Mouse (Mus musculus): ENCODE results near the gene Fkbp6. TPM values are rescaled to one million over a fixed set of nuclear protein-coding genes. Genes with fewer than 3 reads are reported as not detected.

The Fkbp6 gene
- polyA plus RNA-seq, 1 experiment from 2014 or later = 0.11 TPM

DNA sequence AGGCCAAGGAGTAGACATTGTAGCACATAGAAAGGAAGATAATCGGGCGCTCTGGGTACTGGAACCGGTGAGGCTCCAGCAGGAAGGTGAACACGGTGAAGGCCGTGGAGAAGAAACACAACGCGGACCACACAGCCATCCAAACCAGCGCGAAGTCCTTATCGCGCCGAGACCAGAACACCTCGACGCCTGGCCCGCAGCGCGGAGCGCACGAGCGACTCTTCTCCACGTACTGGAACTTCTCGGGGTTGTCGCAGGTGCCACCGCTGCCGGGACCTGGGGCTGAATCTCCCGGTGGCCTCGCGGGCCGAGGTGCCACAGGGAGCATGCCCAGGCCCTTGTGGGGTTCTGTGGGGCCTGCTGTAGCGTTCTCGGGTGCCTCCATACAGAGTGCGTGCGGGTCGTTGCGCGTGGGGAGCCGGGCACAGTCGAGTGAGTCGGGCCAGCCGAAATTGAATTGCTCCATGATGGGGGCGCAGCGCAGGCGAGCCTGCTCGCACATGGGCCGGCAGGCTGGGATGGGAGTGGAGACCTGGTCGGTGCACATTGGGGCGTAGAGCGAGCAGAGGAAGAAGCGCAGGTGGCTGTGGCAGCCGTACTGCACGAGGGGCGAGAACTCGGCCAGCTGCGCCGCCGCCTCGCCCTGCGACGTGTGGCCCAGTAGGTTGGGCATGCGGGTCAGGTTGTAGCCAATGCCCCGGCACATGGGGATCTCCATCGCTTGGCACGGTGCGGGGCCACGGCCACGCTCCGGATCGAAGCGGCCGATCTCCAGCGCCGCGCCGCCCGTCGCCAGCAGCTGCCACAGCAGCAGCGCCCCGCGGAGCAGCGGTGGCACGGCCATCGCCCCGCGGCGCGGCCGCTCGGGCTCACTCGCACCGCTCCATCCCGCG lies 99.4 kb downstream of the Fkbp6 start:
- Histone ChIP-seq H3K9ac (peak overlapping the region; percentile 80), H3K27ac (replicated peaks) (no peak overlapping the region), H3K4me2 (peak overlapping the region; percentile 89), H3K4me3 (peak overlapping the region; percentile 59), H3K27me3 (replicated peaks) (peaks cover 23% of the 10 kb centered on the region), H3K4me1 (peaks cover 53% of the 10 kb centered on the region), H3K36me3 (peaks cover 21% of the 10 kb centered on the region), H3K9me3 (no peaks in the 10 kb centered on the region)
- WGBS = 2% methylated on average over 92 of the region's 92 CpGs
- ATAC-seq (ENCODE audit: extremely low read depth, insufficient number of reproducible peaks, low FRiP score, low TSS enrichment) = no peak; the same call in 1 of the 2 replicates

DNA sequence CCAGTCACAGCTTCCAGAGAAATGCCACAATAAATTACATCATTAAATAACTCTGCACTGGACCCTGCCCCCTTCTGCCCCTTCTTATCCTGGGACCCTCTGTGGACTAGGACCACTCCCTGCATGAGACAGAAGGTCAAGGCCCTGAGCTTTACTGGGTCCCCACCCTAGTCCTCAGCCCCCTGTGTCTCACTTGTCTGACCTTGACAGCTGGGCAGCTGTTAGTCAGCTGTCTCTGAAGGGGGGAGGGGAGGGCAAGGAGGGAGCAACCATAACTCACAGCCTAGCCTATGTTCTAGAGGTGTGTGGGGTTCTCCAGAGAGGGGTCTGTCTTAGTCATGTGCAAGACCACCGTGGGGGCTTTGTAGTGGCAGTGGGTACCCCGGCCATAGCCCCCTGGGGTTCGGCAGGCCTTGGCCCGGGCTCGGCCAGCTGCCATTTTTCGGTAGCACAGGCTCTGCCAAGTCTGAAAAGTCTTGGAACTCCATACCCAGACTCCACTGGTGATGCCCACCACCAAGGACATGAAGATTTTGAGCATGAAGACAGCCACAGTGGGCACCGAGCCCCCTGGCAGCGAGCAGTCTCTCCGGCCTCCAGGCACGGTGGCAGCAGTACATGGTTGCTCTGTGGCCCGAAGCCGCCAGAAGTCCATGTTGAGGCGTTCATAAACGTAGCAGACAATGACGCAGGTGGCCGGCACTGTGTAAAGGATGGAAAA lies 100.7 kb downstream of the Fkbp6 start:
- peaks cover 34% of the 10 kb centered on the region for H3K36me3 ChIP-seq
- 84% methylated on average over 16 of the region's 16 CpGs for WGBS
- H3K9ac ChIP-seq = peak overlapping the region; percentile 9; the same call in 1 of the 2 replicates
- H3K27me3 ChIP-seq (replicated peaks) = peaks cover 23% of the 10 kb centered on the region
- peaks cover 49% of the 10 kb centered on the region for H3K4me1 ChIP-seq
- ATAC-seq (ENCODE audit: extremely low read depth, insufficient number of reproducible peaks, low FRiP score, low TSS enrichment) = no peak
- 0 out of 2 replicates have a peak overlapping the region, but pooled peaks have one; percentile 9 for H3K4me3 ChIP-seq
- H3K27ac ChIP-seq (replicated peaks) = no peak overlapping the region
- peak overlapping the region; percentile 89 for H3K4me2 ChIP-seq
- H3K9me3 ChIP-seq = no peaks in the 10 kb centered on the region

DNA sequence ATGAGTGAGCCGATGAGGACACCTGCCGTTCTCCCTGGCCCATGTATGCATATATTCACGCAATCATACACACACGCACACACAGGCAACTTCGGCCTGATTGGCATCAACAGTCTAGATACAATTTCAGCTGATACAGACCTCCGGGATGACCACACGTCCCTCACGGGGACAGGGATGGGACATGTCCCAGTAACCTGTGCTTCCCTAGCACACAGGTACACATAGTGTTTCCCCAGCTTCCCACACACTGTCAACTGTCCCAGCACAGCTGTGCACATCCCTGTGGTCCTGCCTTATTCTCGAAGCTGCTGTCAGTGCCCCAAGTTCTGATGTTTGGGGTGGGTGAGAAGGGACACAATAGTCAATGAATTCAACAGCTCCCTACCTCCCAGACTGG lies 102.5 kb downstream of the Fkbp6 start:
- no peak for ATAC-seq (ENCODE audit: extremely low read depth, insufficient number of reproducible peaks, low FRiP score, low TSS enrichment)
- Histone ChIP-seq H3K4me3 (no peak overlapping the region), H3K9me3 (no peaks in the 10 kb centered on the region), H3K4me1 (peaks cover 42% of the 10 kb centered on the region), H3K9ac (no peak overlapping the region), H3K27me3 (replicated peaks) (peaks cover 23% of the 10 kb centered on the region), H3K27ac (replicated peaks) (no peak overlapping the region), H3K36me3 (peaks cover 52% of the 10 kb centered on the region), H3K4me2 (no peak overlapping the region)
- WGBS = 83% methylated on average over 9 of the region's 9 CpGs

DNA sequence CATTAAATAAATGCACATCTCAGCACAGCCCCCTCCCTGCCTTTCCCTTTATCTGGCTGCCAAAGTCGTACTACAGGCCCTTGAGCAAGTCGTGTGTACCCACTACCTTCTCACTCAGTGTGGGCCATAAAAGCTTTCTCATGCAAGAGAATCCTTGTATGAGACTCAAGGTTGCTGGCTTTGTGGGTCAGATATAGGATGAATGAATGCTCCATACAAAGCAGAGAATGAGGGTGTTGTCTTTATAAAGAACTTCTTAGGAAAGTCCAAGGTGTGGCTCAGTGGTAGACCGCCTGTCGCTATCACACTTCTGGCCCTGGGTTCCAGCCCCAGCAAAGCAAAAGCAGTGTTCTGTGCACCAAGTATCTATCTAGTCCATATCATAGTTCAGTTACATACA lies 103.3 kb downstream of the Fkbp6 start:
- peaks cover 23% of the 10 kb centered on the region for H3K27me3 ChIP-seq (replicated peaks)
- H3K36me3 ChIP-seq = peaks cover 60% of the 10 kb centered on the region
- H3K9ac ChIP-seq = no peak overlapping the region
- H3K4me3 ChIP-seq = no peak overlapping the region
- WGBS = 66% methylated on average over 4 of the region's 4 CpGs
- H3K9me3 ChIP-seq = no peaks in the 10 kb centered on the region
- H3K27ac ChIP-seq (replicated peaks) = no peak overlapping the region
- H3K4me1 ChIP-seq = peaks cover 50% of the 10 kb centered on the region
- H3K4me2 ChIP-seq = no peak overlapping the region
- ATAC-seq (ENCODE audit: extremely low read depth, insufficient number of reproducible peaks, low FRiP score, low TSS enrichment) = no peak

DNA sequence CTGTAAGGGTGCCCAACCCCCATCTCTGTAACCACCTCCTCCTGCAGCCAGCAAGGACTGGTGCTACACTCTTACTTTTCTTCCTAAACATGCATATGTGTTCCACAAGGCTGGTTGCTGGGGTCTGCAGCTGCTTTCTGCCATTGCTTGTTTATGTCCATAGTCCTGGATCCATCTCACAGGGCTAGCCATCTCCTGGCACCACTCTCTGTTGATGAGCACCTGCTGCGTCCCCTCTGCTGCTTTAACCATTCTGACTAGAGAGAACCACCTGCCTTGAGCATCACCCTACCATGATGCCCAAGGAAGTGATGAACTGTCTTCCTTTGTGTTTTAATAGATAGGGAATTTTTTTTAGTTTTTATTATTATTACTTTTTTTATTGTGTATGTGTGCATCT lies 106.7 kb downstream of the Fkbp6 start:
- Histone ChIP-seq H3K27me3 (replicated peaks) (no peaks in the 10 kb centered on the region), H3K4me1 (peaks cover 44% of the 10 kb centered on the region), H3K9ac (peak overlapping the region; percentile 62; the same call in 1 of the 2 replicates), H3K36me3 (peaks cover 93% of the 10 kb centered on the region), H3K27ac (replicated peaks) (peak overlapping the region; percentile 93), H3K4me2 (peak overlapping the region; percentile 14), H3K9me3 (no peaks in the 10 kb centered on the region), H3K4me3 (no peak overlapping the region)
- 97% methylated on average over 1 of the region's 1 CpGs for WGBS
- ATAC-seq (ENCODE audit: extremely low read depth, insufficient number of reproducible peaks, low FRiP score, low TSS enrichment) = no peak

DNA sequence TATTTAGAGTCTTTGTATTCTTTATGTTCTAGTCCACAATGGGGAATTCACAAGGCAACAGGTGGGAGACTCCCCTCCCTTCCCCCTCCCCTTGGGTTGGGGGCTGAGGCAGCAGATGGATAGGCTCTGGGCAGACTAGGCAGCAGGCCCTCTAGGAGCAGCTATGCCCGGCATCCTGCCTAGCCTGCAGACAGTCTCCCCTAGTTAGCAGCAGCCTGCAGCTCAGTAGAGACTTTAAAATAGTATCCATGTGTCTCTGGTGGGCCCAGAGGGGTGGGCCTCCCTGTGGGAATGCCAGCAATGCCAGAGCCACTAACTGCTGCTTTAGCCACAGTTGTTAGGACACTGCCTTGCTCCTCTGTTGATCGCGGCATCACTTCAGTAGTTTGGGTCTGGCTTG lies 107.2 kb downstream of the Fkbp6 start:
- WGBS = 52% methylated on average over 3 of the region's 3 CpGs
- peak overlapping the region; percentile 14 for H3K4me2 ChIP-seq
- no peaks in the 10 kb centered on the region for H3K27me3 ChIP-seq (replicated peaks)
- peak; percentile 32; the same call in 1 of the 2 replicates for ATAC-seq (ENCODE audit: extremely low read depth, insufficient number of reproducible peaks, low FRiP score, low TSS enrichment)
- H3K27ac ChIP-seq (replicated peaks) = peak overlapping the region; percentile 93
- peaks cover 99% of the 10 kb centered on the region for H3K36me3 ChIP-seq
- H3K4me1 ChIP-seq = peaks cover 41% of the 10 kb centered on the region
- no peak overlapping the region for H3K4me3 ChIP-seq
- no peaks in the 10 kb centered on the region for H3K9me3 ChIP-seq
- peak overlapping the region; percentile 62 for H3K9ac ChIP-seq

DNA sequence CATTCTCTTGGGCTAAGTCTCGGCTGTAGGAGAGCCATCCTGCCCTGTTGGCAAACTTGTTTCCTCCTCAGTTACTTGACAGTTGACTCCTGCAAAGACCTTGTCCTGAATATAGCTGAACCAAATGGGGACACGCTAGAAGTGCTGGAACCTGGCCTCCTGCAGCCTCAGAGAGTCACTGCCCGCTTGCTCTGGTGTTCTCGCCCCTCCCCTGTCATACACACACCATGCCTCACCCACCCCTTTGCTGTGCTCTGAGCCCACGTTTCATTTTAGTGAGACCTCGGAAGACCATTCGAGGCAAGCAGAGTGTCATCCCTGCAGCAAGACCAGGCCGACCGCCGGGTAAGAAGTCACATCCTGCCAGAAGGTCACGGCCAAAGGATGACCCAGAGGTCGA lies 107.7 kb downstream of the Fkbp6 start:
- H3K36me3 ChIP-seq = peaks cover 100% of the 10 kb centered on the region
- ATAC-seq (ENCODE audit: extremely low read depth, insufficient number of reproducible peaks, low FRiP score, low TSS enrichment) = no peak
- WGBS = 65% methylated on average over 12 of the region's 12 CpGs
- peaks cover 41% of the 10 kb centered on the region for H3K4me1 ChIP-seq
- no peaks in the 10 kb centered on the region for H3K27me3 ChIP-seq (replicated peaks)
- no peaks in the 10 kb centered on the region for H3K9me3 ChIP-seq
- H3K4me2 ChIP-seq = no peak overlapping the region
- H3K9ac ChIP-seq = no peak overlapping the region
- H3K27ac ChIP-seq (replicated peaks) = peak overlapping the region; percentile 93
- H3K4me3 ChIP-seq = no peak overlapping the region

Small RNA genes within 50 kb of the gene (microRNA-seq; reads per million reads assigned to microRNA genes)
- gene Mir7033 = 1.0 reads per million

Other genes starting within 250 kb of the Fkbp6 start
- 18.0 and 18.1 TPM in 2 replicates for gene Tbl2, start 200.4 kb downstream of the Fkbp6 start, polyA plus RNA-seq (2015; fragmentation: Nextera tagmentation; extraction: Ambion mirVana)
- 33.7 and 38.0 TPM in 2 replicates for gene Bcl7b, start 181.8 kb downstream of the Fkbp6 start, polyA plus RNA-seq (2015; fragmentation: Nextera tagmentation; extraction: Ambion mirVana)
- gene Baz1b, start 162.8 kb downstream of the Fkbp6 start, polyA plus RNA-seq (2015; fragmentation: Nextera tagmentation; extraction: Ambion mirVana) = 21.9 and 24.4 TPM in 2 replicates
- gene Fzd9, start 98.8 kb downstream of the Fkbp6 start, polyA plus RNA-seq (2015; fragmentation: Nextera tagmentation; extraction: Ambion mirVana) = 5.4 and 6.4 TPM in 2 replicates
- not detected in 2 replicates for gene Trim50, start 3.3 kb upstream of the Fkbp6 start, polyA plus RNA-seq (2015; fragmentation: Nextera tagmentation; extraction: Ambion mirVana)
- gene Nsun5, start 19.9 kb upstream of the Fkbp6 start, polyA plus RNA-seq (2015; fragmentation: Nextera tagmentation; extraction: Ambion mirVana) = 21.5 and 21.8 TPM in 2 replicates
- gene Pom121, start 44.5 kb upstream of the Fkbp6 start, polyA plus RNA-seq (2015; fragmentation: Nextera tagmentation; extraction: Ambion mirVana) = 8.7 and 10.0 TPM in 2 replicates
- 22.8 and 24.9 TPM in 2 replicates for gene Hip1, start 195.1 kb upstream of the Fkbp6 start, polyA plus RNA-seq (2015; fragmentation: Nextera tagmentation; extraction: Ambion mirVana)
- not detected in 2 replicates for gene Ccl26, start 213.5 kb upstream of the Fkbp6 start, polyA plus RNA-seq (2015; fragmentation: Nextera tagmentation; extraction: Ambion mirVana)
- gene Ccl24, start 223.0 kb upstream of the Fkbp6 start, polyA plus RNA-seq (2015; fragmentation: Nextera tagmentation; extraction: Ambion mirVana) = 2.4 and 2.9 TPM in 2 replicates

Data from heart, embryonic 13.5 days (tissue).